Mouse (Mus musculus): Measurements from ENCODE around the gene Gm20855. TPM values are rescaled to one million over a fixed set of nuclear protein-coding genes. Genes with fewer than 3 reads are reported as not detected.
"Not testable (repeated sequence)": the region's sequence is repeated elsewhere in the genome, so short reads cannot be mapped to it uniquely, and the experiment has no call there.

Gene Gm20855
- polyA plus RNA-seq (2012; fragmentation: generic; extraction: Trizol): not detected
- long read RNA-seq, experiment 1: 0 reads
- long read RNA-seq, experiment 2: 0 reads

GRCm38 (mm10) chrY:35131733-35132132 is at the start of gene Gm20855:
TSS of gene Gm20855 (minus strand) at chrY:35131833.
- not testable (repeated sequence) for H3ac ChIP-seq (ENCODE audit: control insufficient read depth, insufficient read length, low read depth); H3K4me3 ChIP-seq (ENCODE audit: insufficient read depth, poor library complexity, severe bottlenecking); H3K79me3 ChIP-seq (ENCODE audit: low read depth); H3K79me2 ChIP-seq (ENCODE audit: control insufficient read depth, insufficient read depth); H3K36me3 ChIP-seq (ENCODE audit: control insufficient read depth, insufficient read depth); H3K27me3 ChIP-seq (ENCODE audit: control insufficient read depth, insufficient read depth, insufficient read length)
